Mouse (Mus musculus) granulocyte monocyte progenitor cell, adult 5-6 weeks (primary cell): ENCODE data around the gene Cfl1. TPM values are rescaled to one million over a fixed set of nuclear protein-coding genes. Genes with fewer than 3 reads are reported as not detected.

Experiments
- ATAC-seq: replicated peaks from 2 replicates; pipeline ENCODE4 v1.8.0; 2016; ENCODE audit warnings: mild to moderate bottlenecking, moderate TSS enrichment, inconsistent platforms; ENCODE audit not compliant: poor library complexity, severe bottlenecking
- total RNA-seq, 2 experiments: library from RNA; stranded (forward) in 1 of 2; stranded (reverse) in 1 of 2; fragments of 200-712, 200-1000 nt in 1 of 2; fragments of >200 nt in 1 of 2; fragmentation: Nextera tagmentation in 1 of 2; gene quantifications; 2 replicates each; pipeline ENCODE4 v1.2.3; 2014 to 2017

Cfl1 gene
- 1,243 and 1,245 TPM in 2 replicates for total RNA-seq (2014; fragmentation: Nextera tagmentation)
- total RNA-seq (2017), result 1,162 and 1,185 TPM in 2 replicates

- ATAC-seq, result peak; percentile 44
These were observed at the start of gene Cfl1 for GRCm38 (mm10) chr19:5490313-5490897. Gene Cfl1, plus strand, starts transcription at chr19:5490455.

- peak; percentile 70 for ATAC-seq
These were observed 45.8 kb upstream of the Cfl1 start for GRCm38 (mm10) chr19:5444371-5444908.

- no peak for ATAC-seq
These were observed 45.3 kb upstream of the Cfl1 start for GRCm38 (mm10) chr19:5444954-5445353.

GRCm38 (mm10) chr19:5445747-5446146 is 44.5 kb upstream of the Cfl1 start:
- no peak for ATAC-seq

- ATAC-seq, result peak; percentile 65
These were observed 42.5 kb upstream of the Cfl1 start, which contains the start of gene Fosl1 for GRCm38 (mm10) chr19:5447515-5448353. Gene Fosl1, plus strand, starts transcription at chr19:5447547.

- ATAC-seq, result peak; percentile 57
These were observed 41.7 kb upstream of the Cfl1 start for GRCm38 (mm10) chr19:5448354-5449150.

- no peak for ATAC-seq
These were observed 40.6 kb upstream of the Cfl1 start for GRCm38 (mm10) chr19:5449673-5450072.

GRCm38 (mm10) chr19:5451766-5452165 is 38.5 kb upstream of the Cfl1 start:
- ATAC-seq, result no peak

GRCm38 (mm10) chr19:5455037-5455436 is 35.2 kb upstream of the Cfl1 start:
- ATAC-seq, result no peak

GRCm38 (mm10) chr19:5455568-5455967 is 34.7 kb upstream of the Cfl1 start:
- ATAC-seq, result no peak

GRCm38 (mm10) chr19:5456241-5456921 is 33.9 kb upstream of the Cfl1 start:
- ATAC-seq, result no peak

GRCm38 (mm10) chr19:5456922-5457745 is 33.1 kb upstream of the Cfl1 start:
- peak; percentile 77 for ATAC-seq

GRCm38 (mm10) chr19:5457746-5458442 is 32.4 kb upstream of the Cfl1 start, which contains the start of gene Ccdc85b:
Gene Ccdc85b, minus strand, starts transcription at chr19:5457894.
- no peak for ATAC-seq

- ATAC-seq, result no peak
These were observed 31.2 kb upstream of the Cfl1 start for GRCm38 (mm10) chr19:5459019-5459418.

GRCm38 (mm10) chr19:5459896-5460295 is 30.4 kb upstream of the Cfl1 start:
- no peak for ATAC-seq

GRCm38 (mm10) chr19:5460465-5460911 is 29.8 kb upstream of the Cfl1 start, which contains the start of gene Fibp:
Gene Fibp, plus strand, starts transcription at chr19:5460615.
- peak; percentile 68 for ATAC-seq

- no peak for ATAC-seq
These were observed 28.8 kb upstream of the Cfl1 start for GRCm38 (mm10) chr19:5461411-5461810.

GRCm38 (mm10) chr19:5463212-5463611 is 27.0 kb upstream of the Cfl1 start:
- no peak for ATAC-seq
